Mouse (Mus musculus): ENCODE measurements at regions not wholly inside any gene's neighbourhood (a gene's known extent, or its start where the extent isn't known, plus 50 kb on each side); places are given as distances from the start of the nearest gene placed in this dataset.

GRCm38 (mm10) chr11:18535592-18535857 is 483.3 kb downstream of the Meis1 start:
- 59% methylated on average over 2 of the region's 2 CpGs for whole genome bisulfite sequencing
- Histone ChIP-seq H3K27me3 (ENCODE audit: control insufficient read depth, insufficient read depth, low read length) (no peaks in the 10 kb centered on the region), H3K79me2 (replicated peaks; ENCODE audit: control insufficient read depth, insufficient read depth, low read length) (no peaks in the 10 kb centered on the region), H3K4me3 (no peak overlapping the region), H3K4me1 (ENCODE audit: control insufficient read depth, insufficient read depth, low read length) (peaks cover 2% of the 10 kb centered on the region; the same call in 1 of the 2 replicates), H3K36me3 (ENCODE audit: control insufficient read depth, insufficient read depth, low read length) (peaks cover 2% of the 10 kb centered on the region; the same call in 1 of the 2 replicates), H3K9ac (ENCODE audit: low read depth, low read length) (no peak overlapping the region), H3K27ac (no peak overlapping the region)
- DNase-seq: no peak
- intact Hi-C loops (cut with DNase I): no loop called here
- no peak for TF ChIP-seq POLR2A (IDR thresholded peaks at IDR 0.05; ENCODE audit: insufficient read depth, low read depth, low read length)
- no peak for TF ChIP-seq EP300 (IDR thresholded peaks at IDR 0.05; ENCODE audit: insufficient read depth, low read depth, low read length)
- no peak for TF ChIP-seq CTCF (IDR thresholded peaks at IDR 0.05)

DNA sequence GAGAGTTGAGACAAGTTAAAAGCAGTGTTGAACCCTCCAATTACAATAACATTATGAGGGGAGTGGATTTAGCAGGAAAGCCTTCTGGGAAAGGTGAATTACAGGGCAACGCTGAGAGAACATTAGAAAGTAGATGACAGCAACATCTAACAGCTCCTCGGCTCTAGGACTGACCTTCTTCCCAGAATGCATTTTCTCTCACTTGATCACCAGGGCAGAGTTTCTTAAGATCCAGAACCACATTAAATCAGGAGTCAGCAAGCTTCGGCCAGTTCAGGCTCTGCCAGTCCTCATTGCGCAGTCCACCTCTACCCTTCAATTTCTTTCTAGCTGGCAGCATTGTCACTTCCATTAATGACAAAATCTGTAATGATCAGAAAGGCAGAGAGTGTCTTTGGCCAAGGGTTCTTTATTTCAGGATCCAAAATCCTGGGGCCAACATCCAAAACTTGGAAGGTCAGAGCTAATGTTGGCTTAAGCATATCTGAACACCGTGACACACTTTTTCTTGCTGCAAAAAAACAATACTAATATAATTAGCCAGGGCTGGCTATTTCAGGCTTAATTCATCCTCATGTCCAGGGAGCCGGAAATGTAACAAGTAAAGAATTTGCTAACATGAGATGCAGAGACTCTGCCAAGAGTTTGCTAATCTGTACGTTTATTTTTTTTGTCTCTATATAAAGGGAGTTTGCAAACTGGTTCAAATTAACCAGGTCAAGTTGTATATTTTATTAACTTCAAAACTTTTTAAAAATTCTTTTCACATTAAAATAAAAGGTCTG is 483.8 kb downstream of the Meis1 start:
- no peaks in the 10 kb centered on the region for H3K27me3 ChIP-seq (ENCODE audit: control insufficient read depth, insufficient read depth, low read length)
- no peak overlapping the region for H3K9ac ChIP-seq (ENCODE audit: low read depth, low read length)
- TF ChIP-seq CTCF (IDR thresholded peaks at IDR 0.05) (no peak), POLR2A (IDR thresholded peaks at IDR 0.05; ENCODE audit: insufficient read depth, low read depth, low read length) (no peak), EP300 (IDR thresholded peaks at IDR 0.05; ENCODE audit: insufficient read depth, low read depth, low read length) (no peak)
- no peak overlapping the region for H3K4me3 ChIP-seq
- 50% methylated on average over 7 of the region's 7 CpGs for WGBS
- peak in 1 of 2 experiments; percentile 6 for DNase-seq
- peaks cover 2% of the 10 kb centered on the region; the same call in 1 of the 2 replicates for H3K4me1 ChIP-seq (ENCODE audit: control insufficient read depth, insufficient read depth, low read length)
- no peaks in the 10 kb centered on the region for H3K79me2 ChIP-seq (replicated peaks; ENCODE audit: control insufficient read depth, insufficient read depth, low read length)
- intact Hi-C loops (cut with DNase I): no loop called here
- H3K36me3 ChIP-seq (ENCODE audit: control insufficient read depth, insufficient read depth, low read length): peaks cover 2% of the 10 kb centered on the region; the same call in 1 of the 2 replicates
- no peak overlapping the region for H3K27ac ChIP-seq

- H3K4me3 ChIP-seq: no peak overlapping the region
- no peak for TF ChIP-seq POLR2A (IDR thresholded peaks at IDR 0.05; ENCODE audit: insufficient read depth, low read depth, low read length)
- no peak for TF ChIP-seq EP300 (IDR thresholded peaks at IDR 0.05; ENCODE audit: insufficient read depth, low read depth, low read length)
- 0 out of 2 replicates have a peak, but pooled peaks have one; percentile 6 for TF ChIP-seq CTCF (IDR thresholded peaks at IDR 0.05)
- H3K4me1 ChIP-seq (ENCODE audit: control insufficient read depth, insufficient read depth, low read length): peaks cover 2% of the 10 kb centered on the region; the same call in 1 of the 2 replicates
- peak in 1 of 2 experiments; percentile 5 for DNase-seq
- H3K27me3 ChIP-seq (ENCODE audit: control insufficient read depth, insufficient read depth, low read length): no peaks in the 10 kb centered on the region
- 40% methylated on average over 2 of the region's 2 CpGs for whole genome bisulfite sequencing
- peaks cover 2% of the 10 kb centered on the region; the same call in 1 of the 2 replicates for H3K36me3 ChIP-seq (ENCODE audit: control insufficient read depth, insufficient read depth, low read length)
- intact Hi-C loops (cut with DNase I): no loop called here
- no peak overlapping the region for H3K27ac ChIP-seq
- H3K9ac ChIP-seq (ENCODE audit: low read depth, low read length): no peak overlapping the region
- H3K79me2 ChIP-seq (replicated peaks; ENCODE audit: control insufficient read depth, insufficient read depth, low read length): no peaks in the 10 kb centered on the region
Observed at GRCm38 (mm10) chr11:18531264-18532110, 487.3 kb downstream of the Meis1 start.

DNA sequence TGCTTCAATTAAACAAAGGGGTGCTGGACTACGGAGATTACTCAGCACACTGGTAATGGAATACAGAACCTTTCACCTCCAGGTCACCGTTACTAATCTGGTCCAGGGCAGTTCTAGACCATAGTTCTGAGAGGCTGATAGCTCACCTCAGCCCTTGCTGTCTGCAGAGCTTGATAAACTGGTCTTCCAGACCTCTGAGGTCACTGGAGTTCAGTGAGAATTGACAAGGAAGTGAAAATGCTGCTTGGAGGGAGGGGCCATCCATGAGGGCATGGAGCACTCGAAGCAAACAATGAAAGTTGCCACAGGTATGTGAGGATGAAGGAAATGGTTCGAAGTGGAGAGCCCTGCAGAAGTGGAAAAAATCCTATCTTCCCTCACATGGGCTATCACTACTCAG is 490.2 kb downstream of the Meis1 start:
- intact Hi-C loops (cut with DNase I): no loop called here
- Histone ChIP-seq H3K79me2 (replicated peaks; ENCODE audit: control insufficient read depth, insufficient read depth, low read length) (no peaks in the 10 kb centered on the region), H3K9ac (ENCODE audit: low read depth, low read length) (no peak overlapping the region), H3K27me3 (ENCODE audit: control insufficient read depth, insufficient read depth, low read length) (no peaks in the 10 kb centered on the region), H3K36me3 (ENCODE audit: control insufficient read depth, insufficient read depth, low read length) (no peaks in the 10 kb centered on the region), H3K4me3 (no peak overlapping the region), H3K27ac (no peak overlapping the region), H3K4me1 (ENCODE audit: control insufficient read depth, insufficient read depth, low read length) (no peaks in the 10 kb centered on the region)
- no peak for DNase-seq
- WGBS: 61% methylated on average over 4 of the region's 4 CpGs
- no peak for TF ChIP-seq EP300 (IDR thresholded peaks at IDR 0.05; ENCODE audit: insufficient read depth, low read depth, low read length)
- no peak for TF ChIP-seq POLR2A (IDR thresholded peaks at IDR 0.05; ENCODE audit: insufficient read depth, low read depth, low read length)
- no peak for TF ChIP-seq CTCF (IDR thresholded peaks at IDR 0.05)

- Histone ChIP-seq H3K79me2 (replicated peaks; ENCODE audit: control insufficient read depth, insufficient read depth, low read length) (no peaks in the 10 kb centered on the region), H3K4me1 (ENCODE audit: control insufficient read depth, insufficient read depth, low read length) (no peaks in the 10 kb centered on the region), H3K36me3 (ENCODE audit: control insufficient read depth, insufficient read depth, low read length) (no peaks in the 10 kb centered on the region), H3K27ac (no peak overlapping the region), H3K27me3 (ENCODE audit: control insufficient read depth, insufficient read depth, low read length) (no peaks in the 10 kb centered on the region), H3K4me3 (no peak overlapping the region), H3K9ac (ENCODE audit: low read depth, low read length) (no peak overlapping the region)
- 67% methylated on average over 6 of the region's 6 CpGs for WGBS
- no peak for TF ChIP-seq EP300 (IDR thresholded peaks at IDR 0.05; ENCODE audit: insufficient read depth, low read depth, low read length)
- no peak for TF ChIP-seq POLR2A (IDR thresholded peaks at IDR 0.05; ENCODE audit: insufficient read depth, low read depth, low read length)
- TF ChIP-seq CTCF (IDR thresholded peaks at IDR 0.05): no peak
- intact Hi-C loops (cut with DNase I): no loop called here
- DNase-seq: no peak
Observed at GRCm38 (mm10) chr11:18495108-18495757, 523.6 kb downstream of the Meis1 start.
